Mouse (Mus musculus) T-helper 2 cell (primary cell): ENCODE results near the gene Sbf2.
"Not testable (repeated sequence)": the region's sequence is repeated elsewhere in the genome, so short reads cannot be mapped to it uniquely, and the experiment has no call there.

Experiments
- in situ Hi-C: fragments of 300-600 bp; cut with MboI, MseI; formaldehyde crosslinking; loops from one replicate; pipeline ENCODE4 v1.15.1; 2025; ENCODE audit warnings: high pct_unique_total_duplicates

Gene Sbf2

DNA sequence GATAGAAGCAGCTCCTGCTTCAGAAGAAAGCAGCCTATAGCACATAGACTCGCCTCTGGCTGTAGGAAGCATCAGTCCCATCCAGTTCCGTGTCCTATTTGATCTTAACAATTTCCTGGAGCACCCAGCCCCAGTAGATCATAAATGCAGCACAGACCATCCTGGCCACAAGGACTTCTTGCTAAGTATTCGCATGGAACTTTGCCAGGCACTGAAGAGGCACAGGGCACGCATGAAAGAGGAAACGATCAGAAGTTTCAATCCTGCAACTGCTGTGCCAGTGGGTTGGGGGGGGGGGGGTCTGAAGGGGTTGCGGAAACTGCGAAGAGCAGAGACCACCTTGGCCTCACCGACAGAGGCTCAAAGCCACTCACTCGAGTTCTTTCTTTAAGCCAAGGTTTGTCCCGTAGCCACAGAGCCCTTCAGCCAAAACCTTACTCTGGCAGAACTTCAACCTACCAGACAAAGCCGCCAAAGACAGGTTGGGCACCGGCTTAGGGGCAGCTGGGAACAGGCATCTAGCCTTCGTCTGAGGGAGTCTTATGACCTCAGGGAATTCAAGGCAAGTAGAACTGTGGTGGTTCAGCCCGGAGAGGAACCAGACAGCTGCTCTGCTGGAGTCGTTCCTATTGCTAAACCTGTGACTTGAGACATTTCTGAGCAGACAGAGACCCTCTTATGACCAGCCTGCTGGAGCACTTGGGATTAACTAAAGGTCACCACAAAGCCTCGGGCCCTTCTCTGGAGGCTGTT, 16.6 kb upstream of the Sbf2 start:
- in situ Hi-C loops = loop anchor here (10.0 to 25.0 kb wide), 2 partner anchors 237 to 669 kb away; partner anchors contain the start of gene Dennd5a

- in situ Hi-C loops = loop anchor here (5.0 to 25.0 kb wide), 4 partner anchors 235 to 668 kb away; partner anchors contain the start of gene Dennd5a
These were observed 15.4 kb upstream of the Sbf2 start for GRCm38 (mm10) chr7:110629892-110630666.

GRCm38 (mm10) chr7:110628611-110629354, 14.1 kb upstream of the Sbf2 start:
- in situ Hi-C loops = loop anchor here (5.0 to 25.0 kb wide), 3 partner anchors 341 to 666 kb away; partner anchors contain the start of gene Dennd5a

- in situ Hi-C loops = loop anchor here (5.0 to 25.0 kb wide), 3 partner anchors 341 to 666 kb away; partner anchors contain the start of gene Dennd5a
These were observed 13.5 kb upstream of the Sbf2 start for GRCm38 (mm10) chr7:110628273-110628600.

- in situ Hi-C loops = loop anchor here (5.0 to 25.0 kb wide), 3 partner anchors 340 to 665 kb away; partner anchors contain the start of gene Dennd5a
These were observed 13.0 kb upstream of the Sbf2 start, which contains the start of gene Adm for GRCm38 (mm10) chr7:110627486-110628272. Gene Adm (plus strand): TSS chr7:110627661.

DNA sequence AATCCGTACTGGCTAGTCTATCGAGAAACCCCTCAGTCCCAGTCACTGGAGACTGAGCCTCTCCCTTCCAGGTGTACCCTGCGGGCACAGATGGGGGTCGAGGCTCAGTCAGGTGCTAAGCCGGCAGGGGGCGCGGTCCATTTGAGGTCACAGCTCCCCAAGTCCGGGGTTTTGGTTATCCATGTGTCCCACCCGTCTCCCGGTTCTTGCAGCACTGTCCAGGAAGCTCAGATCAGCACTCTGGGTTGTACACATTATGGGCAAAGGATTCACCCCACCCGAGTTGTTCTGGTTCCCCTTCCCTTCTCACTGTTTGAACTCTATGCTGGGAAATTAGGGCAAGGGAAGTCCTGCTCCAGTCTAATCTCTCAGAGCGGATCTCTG, 12.4 kb upstream of the Sbf2 start:
- in situ Hi-C loops = loop anchor here (5.0 to 25.0 kb wide), 3 partner anchors 340 to 665 kb away; partner anchors contain the start of gene Dennd5a

DNA sequence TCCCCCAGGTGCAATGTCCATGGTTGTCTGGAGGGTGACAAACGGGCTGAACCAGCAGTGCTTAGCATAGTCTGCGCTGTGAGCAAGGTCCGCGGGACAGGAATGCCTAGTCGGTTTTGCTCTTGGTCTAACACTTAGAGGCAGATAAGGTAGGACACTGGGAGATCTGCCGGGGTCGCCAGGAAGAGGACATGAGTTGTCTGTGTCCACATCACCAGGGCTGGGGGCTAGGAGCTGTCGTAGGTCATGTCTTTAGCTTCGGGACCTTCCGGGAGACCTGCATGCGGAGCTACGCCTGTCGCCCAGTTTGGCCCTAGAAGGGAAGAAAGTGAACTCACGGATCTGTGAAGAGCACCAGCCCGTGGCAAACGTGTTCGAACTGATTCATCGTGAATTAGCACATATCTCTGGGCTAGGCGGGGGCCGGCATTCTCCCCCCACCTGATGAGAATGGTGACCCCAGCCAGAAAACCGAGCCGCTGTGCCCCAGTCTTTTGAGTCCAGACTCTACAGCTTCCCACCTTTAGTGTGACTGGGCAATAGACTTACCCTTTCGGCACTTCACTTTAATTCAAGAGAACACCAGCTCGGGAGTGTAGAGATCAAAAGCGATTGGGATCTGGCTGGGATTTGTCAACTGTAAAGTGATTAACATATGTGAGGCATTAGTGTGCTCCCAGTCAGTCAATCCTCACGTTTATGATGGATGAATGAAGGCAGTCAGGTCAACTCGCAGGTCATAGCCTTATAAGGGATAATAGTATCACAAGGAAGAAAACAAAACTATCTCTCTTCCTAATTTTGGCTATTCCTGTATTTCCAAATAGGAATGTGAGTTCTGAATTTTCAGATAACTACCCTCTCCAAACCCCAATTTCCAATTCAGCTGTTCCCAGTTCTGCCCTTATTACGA, 11.7 kb upstream of the Sbf2 start:
- in situ Hi-C loops = loop anchor here (5.0 to 25.0 kb wide), 3 partner anchors 339 to 664 kb away; partner anchors contain the start of gene Dennd5a

- in situ Hi-C loops = loop anchor here (5.0 to 25.0 kb wide), 3 partner anchors 338 to 663 kb away; partner anchors contain the start of gene Dennd5a
These were observed 10.8 kb upstream of the Sbf2 start for GRCm38 (mm10) chr7:110625489-110625888.

GRCm38 (mm10) chr7:110624961-110625360, 10.2 kb upstream of the Sbf2 start:
- in situ Hi-C loops = loop anchor here (5.0 to 25.0 kb wide), 3 partner anchors 338 to 663 kb away; partner anchors contain the start of gene Dennd5a

DNA sequence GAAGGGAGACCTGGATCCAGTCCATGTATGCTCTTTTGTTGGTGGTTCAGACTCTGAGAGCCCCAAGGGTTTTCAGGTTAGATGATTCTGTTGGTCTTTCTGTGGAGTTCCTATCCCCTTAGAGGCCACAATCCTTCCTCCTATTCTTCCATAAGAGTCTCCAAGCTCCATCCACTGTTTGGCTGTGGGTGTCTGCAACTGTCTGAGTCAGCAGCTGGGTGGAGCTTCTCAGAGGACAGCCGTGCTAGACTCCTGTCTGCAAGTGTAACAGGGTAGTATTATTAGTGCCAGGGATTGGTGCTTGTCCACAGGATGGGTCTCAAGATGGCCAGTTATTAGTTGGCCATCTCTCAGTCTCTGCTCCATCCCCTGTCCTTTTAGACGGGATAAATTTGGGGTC, 9.3 kb upstream of the Sbf2 start:
- in situ Hi-C loops = loop anchor here (10.0 kb wide), 1 partner anchor 459 kb away; no protein-coding TSS in a partner anchor

DNA sequence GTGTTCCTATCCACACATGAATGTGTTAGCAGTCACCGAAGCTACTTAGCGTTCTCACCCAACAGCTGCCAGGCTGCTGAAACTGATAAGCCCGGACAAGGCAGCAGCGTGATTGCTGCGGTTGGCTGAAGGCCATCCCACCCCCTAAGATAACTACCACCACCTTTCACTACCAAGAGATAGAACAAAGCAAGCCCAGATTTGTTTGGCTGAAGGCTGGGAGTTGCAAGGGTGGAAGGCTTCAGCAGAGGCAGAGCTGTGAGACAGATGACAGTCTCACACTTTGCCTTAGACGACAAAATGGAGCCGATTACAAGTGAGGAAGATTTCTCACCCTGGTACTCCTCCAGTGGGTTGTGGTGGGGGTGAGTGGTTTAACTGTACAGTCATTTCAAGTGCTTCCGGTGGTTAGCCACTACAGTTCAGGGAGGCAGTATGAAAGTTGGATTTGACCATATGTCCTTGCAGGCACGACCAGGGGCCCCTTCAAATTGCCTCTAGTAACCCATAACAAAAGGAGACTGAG, 4.4 kb upstream of the Sbf2 start:
- in situ Hi-C loops = no loop called here

GRCm38 (mm10) chr7:110615792-110616191, 1.1 kb upstream of the Sbf2 start:
- in situ Hi-C loops = no loop called here

DNA sequence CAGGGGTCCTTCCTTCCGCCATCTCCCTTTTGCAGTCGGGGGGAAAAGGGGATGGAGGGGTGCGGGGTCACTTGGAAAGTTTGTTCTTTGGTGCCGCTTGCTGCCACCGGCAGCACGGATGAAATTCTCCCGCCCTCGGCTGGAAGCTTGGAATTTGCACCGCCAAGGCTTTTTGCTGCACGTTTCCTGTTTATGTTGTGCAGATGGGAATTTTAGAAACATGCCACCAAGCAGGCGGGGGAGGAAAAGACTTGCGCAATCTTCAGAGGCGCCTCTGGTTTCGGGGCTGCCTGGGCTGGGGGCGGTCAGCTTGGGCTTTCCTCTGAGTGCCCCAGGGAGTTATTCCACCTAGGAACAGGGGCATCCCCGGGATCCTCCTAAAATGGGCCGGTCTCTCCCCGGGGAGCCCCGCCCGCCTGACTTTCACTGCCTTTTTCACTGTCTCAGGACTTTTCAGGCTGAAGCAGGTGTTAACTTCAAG, 469 bp upstream of the Sbf2 start:
- in situ Hi-C loops = no loop called here

DNA sequence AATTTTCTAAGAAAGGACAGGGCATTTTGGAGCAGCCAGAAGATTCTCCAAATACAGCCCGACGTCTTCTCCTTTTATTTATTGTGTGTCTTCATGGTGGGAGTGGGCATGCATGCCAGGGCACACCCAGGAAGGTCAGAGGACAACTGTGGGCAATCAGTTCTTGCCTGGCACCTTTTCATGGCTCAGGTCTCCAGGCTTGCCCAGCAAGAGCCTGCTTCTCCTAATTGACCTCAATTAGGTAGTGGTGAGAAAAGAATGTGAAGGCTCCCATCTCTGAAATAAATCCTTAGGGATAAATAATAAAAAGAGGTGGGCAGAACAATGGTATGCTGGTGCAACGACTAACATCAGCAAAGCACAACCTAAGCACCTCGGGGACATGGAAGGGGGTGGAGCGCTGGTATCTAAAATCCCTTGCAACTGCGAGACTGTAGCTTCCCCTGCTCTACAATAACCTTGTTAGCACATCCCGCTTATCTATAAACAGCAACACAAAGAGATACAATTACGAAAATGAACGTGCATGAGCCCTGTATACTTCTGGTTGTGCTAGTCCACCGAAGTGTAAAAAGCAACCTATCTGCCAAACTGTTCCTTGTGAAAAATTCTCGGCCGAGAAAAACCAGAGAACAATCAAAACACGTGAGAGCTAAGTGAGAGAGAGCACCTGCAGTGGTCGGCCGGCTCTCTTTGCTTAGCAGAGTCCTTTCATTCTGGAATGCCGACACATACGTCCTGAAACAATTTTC, 1.2 kb downstream of the Sbf2 start:
- in situ Hi-C loops = no loop called here

- in situ Hi-C loops = no loop called here
These were observed 7.8 kb downstream of the Sbf2 start for GRCm38 (mm10) chr7:110606906-110607305.

- in situ Hi-C loops = no loop called here
These were observed 9.2 kb downstream of the Sbf2 start for GRCm38 (mm10) chr7:110605476-110605875.

DNA sequence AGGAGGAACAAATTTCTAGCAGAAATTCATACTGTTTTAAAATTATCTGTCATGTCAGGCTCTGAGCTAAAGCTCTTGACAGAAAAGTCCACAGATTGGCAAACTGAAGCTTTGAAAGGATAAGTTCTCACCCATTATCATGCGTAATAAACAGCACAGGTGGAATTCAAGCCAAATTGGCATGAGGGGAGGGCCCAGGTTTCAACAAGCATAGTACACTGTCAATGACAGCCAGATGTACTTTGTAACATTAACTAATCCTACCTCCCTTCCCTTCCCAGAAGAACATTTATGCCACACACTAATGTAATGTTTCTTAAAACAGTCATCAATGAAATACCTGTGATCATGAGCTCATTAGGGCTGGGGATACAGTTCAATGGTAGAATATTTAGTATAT, 17.6 kb downstream of the Sbf2 start:
- in situ Hi-C loops = no loop called here

- in situ Hi-C loops = not testable (repeated sequence)
These were observed 20.7 kb downstream of the Sbf2 start for GRCm38 (mm10) chr7:110593991-110594390.
